Mouse (Mus musculus): Measurements from ENCODE around the gene Il2rb.
A peak's percentile ranks its signal among the peaks of the same experiment; 100 is the strongest.

Il2rb gene

DNA sequence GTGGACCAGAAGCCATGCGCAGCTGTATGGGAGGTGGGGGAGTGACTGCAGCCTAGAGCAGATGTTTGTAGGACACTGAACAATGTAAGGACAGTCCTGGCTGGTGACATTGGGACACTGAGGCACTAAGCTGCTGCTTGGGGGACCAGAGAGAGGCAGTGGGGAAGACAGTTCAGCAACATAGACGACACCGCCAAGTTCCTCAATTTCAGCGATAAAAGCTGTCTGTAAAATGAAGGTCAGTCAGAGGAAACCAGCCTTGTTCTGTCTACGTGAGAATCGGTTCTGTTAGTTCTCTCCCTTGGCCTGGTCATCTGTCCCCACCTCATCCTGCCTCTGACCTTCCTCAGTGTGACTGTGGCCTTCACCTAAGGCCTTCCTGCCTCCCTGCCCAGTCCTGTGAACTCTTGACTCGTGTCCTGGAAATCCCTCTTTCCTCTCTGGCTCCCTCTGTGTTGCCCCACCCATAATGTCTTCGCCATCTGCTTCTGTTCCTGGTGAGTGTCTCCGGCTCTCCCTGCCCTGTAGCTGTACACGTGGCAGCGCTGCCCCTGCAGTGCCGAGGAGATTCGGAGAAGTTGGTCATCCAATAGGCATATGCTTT lies 25.1 kb upstream of the Il2rb start:
- DNase-seq (ENCODE audit: low spot score) = no peak

DNA sequence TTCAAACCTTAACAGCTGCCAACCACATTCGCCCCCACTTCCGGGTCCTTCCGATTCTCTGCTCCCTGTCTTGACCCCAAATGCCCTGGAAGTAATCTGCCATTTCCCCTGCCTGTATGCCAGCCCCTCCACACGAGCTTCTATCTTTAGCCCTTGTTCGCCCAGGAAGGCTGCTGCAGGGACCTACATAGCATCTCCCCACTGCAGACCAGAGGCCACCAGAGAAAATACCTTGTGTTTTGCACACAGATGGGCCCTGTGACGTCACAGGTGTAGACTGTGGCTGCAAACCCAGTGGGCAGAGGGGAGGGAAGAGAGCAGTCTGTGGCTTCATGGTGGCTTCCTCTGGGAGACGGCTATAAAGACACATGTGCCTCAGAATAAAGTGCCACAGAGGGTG lies 23.1 kb upstream of the Il2rb start:
- DNase-seq (ENCODE audit: low spot score) = no peak

DNA sequence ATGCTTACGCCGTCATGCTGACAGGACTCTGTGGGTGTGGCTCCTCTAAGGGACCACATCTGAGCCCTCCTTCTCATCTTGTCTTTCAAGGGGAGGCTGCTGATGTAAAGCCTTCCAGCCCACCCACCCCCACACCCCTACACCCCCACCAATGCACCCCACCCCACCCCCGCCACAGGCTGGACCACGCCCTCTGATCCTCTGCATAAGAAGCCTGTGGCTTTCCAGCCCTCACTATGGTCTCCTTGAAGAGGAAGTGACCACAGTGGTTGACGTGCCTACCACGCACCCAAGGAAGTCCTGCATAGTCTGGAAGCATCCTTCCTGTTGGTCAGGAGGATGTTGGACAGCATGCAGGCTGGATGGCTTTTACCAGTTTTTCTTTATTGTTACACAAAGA lies 20.7 kb upstream of the Il2rb start:
- DNase-seq (ENCODE audit: low spot score) = no peak

DNA sequence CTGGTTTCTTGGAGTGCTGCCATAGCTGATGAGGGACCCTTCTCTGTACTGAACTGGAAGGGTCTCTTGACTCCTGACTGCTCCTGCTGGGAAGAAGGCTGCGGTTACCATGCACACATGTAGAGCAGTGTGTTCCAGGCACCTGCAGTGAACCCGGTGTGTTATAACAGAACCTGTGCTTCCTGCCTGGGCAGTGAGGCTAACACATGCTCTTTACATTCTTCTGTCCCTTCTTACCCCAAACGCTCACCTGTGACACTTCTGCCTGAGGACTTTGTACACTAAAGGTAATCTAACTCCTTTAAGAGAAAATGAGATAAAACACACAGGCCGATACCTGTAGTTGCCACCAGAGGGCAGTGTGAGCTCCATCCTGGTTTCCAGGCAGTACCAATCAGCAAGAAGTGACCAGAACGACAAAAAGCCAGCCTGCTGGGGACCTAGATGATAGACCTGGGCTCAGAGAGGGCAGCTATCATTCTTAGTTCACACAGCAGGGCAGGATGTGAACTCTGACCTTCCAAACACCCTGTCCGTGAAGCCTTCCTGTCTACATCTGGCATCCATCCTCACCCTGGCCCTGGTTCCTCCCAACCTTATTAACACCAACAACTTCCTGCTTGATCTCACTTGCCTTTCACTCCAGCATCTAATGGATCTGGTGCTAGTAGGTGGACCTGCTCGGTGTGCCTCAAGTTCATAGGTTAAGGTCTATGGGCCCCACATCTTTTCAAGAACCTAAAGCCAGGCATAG lies 19.5 kb upstream of the Il2rb start:
- DNase-seq (ENCODE audit: low spot score) = peak; percentile 83

DNA sequence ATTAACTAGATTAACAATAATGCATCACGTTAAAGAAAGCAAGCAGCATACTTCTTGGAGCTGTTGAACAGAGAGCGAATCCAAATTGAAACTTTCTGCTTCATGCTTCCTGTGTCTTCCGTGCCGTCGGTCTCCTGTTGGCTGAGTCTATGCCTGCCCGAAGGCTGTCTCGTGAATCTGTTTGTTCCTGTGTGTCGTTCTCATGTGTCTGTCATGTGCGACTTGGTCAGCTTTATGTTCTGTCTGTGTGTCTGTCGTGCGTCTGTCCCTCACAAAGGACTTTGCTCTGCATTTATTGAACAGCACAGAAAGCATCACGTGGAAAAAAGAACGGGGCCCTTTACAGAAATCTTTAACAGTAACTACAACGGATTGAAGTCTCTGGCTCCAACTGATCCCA lies 17.9 kb upstream of the Il2rb start:
- DNase-seq (ENCODE audit: low spot score) = no peak

DNA sequence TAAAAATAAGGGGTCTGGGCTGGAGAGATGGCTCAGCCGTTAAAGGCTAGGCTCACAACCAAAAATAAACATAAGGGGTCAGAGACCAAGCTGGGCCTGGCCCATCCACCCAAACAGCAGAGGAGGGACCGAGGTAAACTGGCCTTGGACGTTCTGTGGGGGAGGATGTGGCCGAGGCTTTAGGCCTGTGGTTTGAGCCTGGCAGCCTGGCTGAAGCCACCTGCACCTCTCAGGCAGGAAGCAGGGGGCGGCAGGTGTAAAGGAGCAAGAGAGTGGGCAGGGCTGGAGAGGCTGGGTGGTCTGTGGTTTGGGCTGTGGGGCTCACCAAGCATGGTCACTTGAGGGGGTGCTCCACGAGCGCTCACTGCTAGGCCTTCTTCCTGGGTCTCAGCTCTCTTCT lies 16.9 kb upstream of the Il2rb start:
- no peak for DNase-seq (ENCODE audit: low spot score)

DNA sequence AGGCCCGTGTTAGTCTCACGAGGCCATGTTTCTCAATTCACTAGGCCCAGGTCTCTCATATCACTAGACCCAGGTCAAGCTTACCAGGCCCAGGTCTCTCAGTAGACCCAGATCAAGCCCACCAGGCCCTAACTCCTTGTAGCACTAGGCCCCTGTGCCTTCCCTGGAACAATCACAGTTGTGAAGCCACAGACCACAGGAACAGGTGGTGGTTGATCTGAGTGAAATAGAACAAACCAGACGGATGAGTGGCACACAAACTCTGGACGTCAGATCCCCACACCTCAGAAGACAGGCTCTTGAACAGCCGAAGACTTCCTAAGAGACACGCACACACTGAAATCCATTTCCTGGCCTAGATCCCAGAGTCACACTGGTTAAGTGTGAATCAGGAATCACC lies 15.7 kb upstream of the Il2rb start:
- DNase-seq (ENCODE audit: low spot score) = no peak

DNA sequence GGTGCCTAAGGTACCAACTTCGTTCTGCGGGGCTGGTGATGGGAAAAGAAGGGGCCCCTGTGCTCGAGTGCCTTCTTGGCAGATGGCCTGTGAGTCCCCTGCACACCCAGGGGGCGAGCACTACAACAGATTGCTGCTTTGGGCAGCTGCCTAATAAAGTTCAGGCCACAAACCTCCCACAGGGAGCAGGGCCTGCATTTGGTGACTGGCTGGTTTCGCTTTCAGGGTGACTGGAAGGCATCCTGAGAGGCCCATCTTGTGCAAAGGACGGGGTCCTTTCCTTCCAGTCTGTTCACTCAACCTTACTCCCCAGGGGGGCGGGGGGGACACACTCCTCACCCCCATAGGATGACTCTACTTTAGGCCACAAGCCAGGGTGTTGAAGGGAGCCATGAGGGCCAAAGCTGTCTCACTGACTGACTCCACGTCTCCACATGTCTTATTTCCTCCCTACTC lies 15.1 kb upstream of the Il2rb start:
- DNase-seq (ENCODE audit: low spot score) = no peak

DNA sequence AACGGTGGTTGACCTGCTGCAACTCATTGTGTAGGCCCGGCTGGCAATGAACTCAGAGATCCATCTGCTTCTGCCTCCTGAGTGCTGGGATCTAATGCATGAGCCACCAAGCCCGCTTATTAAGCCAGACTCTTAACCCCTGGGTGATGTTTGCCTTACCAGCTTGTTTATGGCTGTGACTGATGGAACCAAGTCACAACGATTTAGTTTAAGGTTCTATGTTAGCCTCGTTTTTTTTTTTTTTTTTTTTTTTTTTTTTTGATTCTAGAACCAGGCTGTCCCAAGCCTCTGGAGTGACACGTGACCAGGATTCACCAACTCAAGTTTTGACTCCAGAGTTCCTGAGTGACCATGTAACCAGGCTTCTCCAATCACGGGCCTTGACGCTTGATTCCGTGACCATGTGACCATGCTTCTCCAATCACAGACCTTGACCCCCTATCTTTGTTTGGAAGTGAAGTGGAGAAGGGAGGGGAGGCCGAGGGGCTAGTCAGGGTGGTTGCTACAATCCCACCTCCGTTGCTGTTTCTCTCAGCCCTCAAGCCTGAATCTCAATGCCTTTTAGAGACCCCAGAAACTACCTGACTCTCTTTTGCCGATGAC lies 14.3 kb upstream of the Il2rb start:
- no peak for DNase-seq (ENCODE audit: low spot score)

DNA sequence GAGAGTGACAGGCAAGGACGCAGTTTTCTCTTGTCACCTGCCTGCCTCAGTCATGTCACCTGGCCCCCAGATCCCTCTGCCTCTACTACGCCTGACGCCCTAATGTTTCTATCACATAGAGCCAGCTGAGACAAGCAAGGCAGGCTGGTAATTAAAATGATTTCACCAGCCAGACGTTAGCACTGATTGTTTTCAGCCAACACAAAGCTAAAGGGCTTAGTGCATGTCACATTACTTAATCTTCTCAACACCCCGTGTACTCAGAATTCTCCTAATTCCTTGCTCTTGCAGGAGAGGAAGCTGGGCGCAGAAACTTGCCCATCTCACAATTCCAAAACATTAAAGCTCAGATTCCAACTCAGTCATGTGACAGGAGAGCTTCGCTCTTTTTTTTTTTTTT lies 13.4 kb upstream of the Il2rb start:
- DNase-seq (ENCODE audit: low spot score) = no peak

DNA sequence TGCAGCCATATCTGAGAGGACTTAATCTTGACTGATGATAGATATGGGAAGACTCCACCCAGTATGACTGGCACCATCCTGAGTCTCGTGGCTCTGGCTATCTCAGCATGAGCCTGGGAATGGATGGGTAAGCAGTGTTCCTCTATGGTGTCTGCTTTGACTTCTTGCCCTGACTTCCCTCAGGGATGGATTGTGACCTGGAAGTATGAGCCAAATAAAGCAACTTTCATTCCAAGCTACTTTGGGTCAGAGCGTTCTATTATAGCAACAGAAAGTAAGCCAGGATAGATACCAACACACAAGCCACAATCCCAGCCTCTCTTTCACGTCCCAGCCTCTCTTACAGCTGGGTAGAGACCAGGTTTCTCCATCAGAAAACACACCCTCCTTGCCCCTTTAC lies 10.5 kb upstream of the Il2rb start:
- no peak for DNase-seq (ENCODE audit: low spot score)

DNA sequence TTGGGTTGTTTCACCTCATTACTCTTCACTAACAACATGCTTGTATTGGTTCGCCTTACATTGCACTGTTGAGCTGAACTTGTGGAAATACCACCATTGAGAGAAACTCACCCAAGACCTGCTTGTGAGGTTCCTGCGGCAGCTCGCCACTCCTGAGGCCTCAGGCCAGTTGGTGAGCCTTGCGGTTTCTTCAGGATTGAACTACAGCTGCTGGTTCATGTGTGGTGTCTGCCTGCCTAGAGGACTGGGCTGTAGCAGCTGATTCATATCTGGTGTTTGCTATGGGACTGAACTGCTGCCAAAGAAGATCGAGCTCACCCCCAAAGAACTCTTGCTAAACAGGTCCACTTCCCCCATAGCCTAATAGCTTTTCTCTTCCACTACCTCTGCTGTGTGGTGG lies 9.7 kb upstream of the Il2rb start:
- no peak for DNase-seq (ENCODE audit: low spot score)

DNA sequence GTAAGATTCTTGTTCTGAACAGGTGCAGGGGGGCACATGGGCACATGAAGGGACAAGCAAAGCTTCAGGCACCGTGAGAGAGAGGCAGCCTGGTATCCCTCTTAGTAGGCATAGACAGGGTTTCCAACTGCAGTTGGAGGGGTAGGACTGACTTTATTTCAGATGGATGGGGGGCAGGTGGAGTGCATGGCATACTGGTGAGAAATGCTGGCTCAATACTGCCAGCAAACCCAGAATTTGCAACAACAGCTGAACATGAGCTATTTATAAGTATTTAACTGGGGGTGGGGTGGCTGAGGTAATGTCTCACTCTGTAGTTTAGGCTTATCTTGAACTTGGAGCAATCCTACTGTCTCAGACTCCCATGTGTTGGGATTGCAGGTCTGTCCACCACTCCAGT lies 8.9 kb upstream of the Il2rb start:
- DNase-seq (ENCODE audit: low spot score) = no peak

DNA sequence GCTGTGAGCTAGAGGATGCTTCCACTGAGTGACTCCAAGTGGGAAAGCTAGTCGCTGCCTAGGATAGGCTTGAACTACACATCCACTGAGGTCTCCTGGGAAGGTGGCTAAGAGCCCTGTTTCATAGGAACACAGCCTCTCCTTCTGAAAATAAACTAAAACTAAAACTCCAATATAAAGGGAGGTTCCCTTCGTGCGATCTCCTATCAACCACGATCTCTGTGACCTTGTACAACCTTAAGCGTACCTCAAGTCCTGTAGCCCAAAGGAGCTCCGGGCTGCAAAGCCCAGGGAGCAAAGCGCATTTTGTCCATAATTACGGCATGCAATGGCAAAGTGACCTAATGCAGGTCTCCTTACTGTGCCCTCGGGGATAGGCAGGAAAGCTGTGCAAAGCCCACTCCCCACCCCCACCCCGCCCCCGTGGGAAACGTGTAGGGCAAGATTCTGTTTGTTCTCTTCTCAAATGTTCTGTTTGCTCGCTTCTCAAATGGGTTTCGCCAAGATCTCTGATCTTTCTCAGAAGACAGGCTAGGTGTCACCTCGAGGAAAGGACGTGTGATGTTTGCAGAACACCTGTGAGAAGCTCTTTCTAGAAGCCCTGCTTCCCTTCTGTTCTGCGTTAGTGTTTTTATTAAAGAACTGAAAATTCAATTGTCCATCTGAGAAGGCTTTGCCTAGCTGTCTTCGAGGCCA lies 7.5 kb upstream of the Il2rb start:
- DNase-seq (ENCODE audit: low spot score) = no peak

DNA sequence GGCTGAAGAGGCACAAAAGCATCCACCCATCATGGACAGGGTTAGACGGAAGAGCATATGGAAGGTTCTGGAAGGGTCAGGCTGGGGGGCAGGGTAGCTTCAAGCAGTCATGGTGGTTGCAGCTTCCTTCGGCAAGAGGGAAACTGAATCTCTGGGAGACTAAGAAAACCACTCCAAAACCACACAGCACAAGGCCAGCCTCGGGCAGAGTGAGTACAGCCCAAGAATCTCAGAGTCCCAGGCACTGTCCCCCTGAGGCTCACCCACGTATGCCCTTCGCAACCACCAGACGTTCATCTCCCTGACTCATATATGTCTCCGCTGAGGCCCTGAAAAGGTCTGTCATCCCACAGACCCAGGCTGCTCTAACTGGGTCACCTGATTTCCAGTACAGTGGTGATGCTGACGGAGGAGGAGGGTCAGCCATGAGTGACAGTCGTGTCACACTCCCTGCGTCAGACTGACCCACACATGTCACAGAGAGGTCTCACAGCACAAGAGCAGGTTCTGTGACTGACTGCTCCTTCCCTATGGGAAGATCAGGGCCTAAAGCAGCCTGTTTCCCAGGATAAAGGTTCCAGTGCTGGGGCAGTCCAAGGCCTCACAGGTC lies 1.6 kb downstream of the Il2rb start:
- DNase-seq (ENCODE audit: low spot score) = no peak

DNA sequence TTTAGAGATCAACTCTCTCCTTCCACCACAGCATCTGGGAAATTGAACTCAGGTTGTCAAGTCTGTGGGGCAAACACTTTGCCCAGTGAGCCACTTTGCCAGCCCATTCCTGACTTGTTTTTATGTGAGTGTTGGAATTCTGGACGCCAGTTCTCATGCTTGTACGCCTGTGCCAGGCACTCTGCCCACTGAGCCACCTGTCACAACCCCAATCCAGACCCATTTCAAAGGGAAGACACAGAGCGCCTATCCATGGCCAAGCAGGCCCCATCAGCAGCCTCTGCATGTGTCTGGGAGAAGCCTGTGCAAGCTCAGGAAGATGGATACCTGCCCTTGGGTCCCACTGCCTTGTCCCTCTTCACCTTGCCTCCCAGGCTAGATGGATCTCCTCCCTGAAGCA lies 3.8 kb downstream of the Il2rb start:
- no peak for DNase-seq (ENCODE audit: low spot score)

DNA sequence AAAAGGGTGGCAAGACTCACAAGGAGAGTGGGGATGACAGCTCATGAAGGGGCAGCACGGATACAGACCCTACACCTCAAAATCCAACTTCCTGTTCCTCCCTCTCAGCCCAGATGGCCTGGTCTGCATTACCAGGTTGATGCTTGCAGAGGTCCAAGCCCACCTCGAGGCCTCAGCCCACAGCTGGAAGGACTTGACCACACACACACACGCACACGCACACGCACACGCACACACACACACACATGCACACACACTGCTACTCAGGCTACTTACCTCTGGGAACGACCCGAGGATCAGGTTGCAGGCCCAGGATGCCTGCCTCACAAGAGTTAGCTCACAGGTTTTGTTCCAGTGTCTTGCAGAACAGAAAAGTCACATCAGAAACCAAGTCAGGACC lies 5.2 kb downstream of the Il2rb start:
- DNase-seq (ENCODE audit: low spot score) = no peak

DNA sequence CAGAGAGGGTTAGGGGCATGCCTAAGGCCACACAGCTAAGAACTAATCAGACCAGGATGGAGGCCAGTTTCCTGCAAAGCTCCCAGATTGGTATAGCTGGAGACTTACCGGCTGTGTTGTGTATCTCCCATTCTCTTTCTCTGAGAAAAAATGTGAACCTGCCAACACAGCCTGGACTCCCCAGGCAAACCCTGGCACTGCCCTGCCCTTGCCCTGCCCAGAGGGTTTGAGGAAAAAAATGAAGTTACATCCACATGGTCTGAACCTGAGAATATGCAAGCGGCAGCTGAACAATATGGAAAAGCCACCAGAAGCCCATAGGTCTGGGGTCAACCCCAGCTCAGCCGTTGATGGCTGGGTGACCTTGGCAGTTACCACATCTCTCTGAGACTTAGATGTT lies 5.8 kb downstream of the Il2rb start:
- no peak for DNase-seq (ENCODE audit: low spot score)

DNA sequence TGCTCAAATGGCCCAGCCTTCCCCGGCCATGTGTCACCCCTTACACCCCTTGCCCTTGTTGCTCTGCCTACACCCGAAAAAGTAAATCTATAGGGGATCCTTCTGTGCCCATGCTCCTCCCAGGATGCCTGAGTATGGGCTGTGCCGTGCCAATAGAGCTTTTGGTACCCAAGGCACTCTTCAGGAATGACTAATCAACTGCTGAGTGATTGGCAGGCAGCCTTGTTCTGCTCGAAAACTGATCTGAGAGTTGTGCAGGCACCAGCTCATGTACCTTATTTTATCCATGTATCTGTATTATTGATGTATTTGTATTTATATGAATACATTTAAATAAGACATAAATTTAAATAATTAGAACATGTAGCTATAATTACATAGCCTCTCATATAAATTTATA lies 8.0 kb downstream of the Il2rb start:
- no peak for DNase-seq (ENCODE audit: low spot score)

DNA sequence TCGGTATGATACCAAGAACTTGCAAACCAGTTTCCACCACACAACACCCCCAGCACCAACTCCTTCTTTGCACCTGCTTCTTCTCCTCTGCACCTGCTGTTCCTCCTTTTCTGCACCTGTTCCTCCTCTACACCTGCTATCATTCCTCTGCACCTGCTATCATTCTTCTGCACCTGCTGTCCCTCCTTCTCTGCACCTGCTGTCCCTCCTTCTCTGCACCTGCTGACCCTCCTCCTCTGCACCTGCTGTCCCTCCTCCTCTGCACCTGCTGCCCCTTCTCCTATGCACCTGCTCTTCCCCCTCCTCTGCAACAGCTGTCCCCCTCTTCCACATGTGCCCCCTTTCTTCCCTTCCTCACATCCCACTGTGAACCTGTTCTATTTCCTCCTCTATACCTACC lies 8.5 kb downstream of the Il2rb start:
- DNase-seq (ENCODE audit: low spot score) = no peak

DNA sequence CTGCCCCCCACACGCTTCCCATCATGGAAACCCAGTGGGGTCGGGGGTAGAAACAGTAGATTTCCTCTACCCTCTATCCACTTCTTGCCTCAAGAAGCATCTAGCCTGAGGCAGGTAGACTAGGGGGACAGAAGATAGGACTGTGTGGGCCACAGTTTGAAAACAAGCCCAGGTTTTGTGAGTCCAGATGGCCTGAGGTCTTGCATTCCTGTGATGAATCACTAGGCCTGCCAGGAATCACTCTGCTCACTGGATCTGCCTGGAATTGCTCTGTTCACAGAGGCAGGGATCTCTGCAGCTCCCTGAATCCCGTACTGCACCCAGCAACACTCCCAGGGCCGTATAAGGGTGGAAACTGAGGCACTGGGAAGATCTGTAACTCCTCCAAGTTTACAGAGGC lies 11.8 kb downstream of the Il2rb start:
- no peak for DNase-seq (ENCODE audit: low spot score)

DNA sequence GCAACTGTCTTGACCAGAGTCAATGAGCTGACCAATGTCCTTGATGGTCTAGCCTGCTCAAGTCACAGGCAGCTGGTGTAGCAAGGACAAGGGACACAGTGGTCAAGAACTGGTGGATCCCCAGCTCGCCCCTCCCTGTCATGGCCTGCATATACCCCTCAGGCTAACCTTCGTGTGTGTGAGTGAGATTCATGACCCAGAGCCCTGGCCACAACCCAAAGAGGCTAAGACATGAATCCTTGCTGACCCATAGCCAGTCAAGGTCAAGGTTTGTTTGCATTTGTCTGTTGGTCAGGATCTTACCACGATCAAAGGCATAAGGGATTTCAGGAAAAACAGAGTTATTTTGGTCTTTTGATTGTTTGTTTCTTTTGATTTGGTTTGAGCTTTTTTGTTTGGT lies 12.6 kb downstream of the Il2rb start:
- DNase-seq (ENCODE audit: low spot score) = no peak

Measured in MN1 (cell line).